Mouse (Mus musculus) liver, embryonic 16.5 days (tissue): ENCODE measurements around the gene Tbc1d22a. TPM values are rescaled to one million over a fixed set of nuclear protein-coding genes. Genes with fewer than 3 reads are reported as not detected.
"Not testable (repeated sequence)": the region's sequence is repeated elsewhere in the genome, so short reads cannot be mapped to it uniquely, and the experiment has no call there.

Experiments used
- ATAC-seq: fragments of 200-750 bp; cut with Nextera tagmentation; 2 replicates; pipeline ENCODE4 v1.8.0; 2017; ENCODE audit warnings: low read depth, mild to moderate bottlenecking, moderate number of reproducible peaks, moderate library complexity
- H3K27ac ChIP-seq: fragments of 300-500 bp; sonication (generic); 2 replicates; pipeline ENCODE4 v1.5.1; 2014; ENCODE audit warnings: mild to moderate bottlenecking, low read length
- H3K27me3 ChIP-seq: fragments of 300-500 bp; sonication (generic); 2 replicates; pipeline ENCODE4 v1.6.1; 2014; ENCODE audit warnings: low read depth, low read length, mixed read lengths; ENCODE audit not compliant: control insufficient read depth, insufficient read depth
- H3K36me3 ChIP-seq: fragments of 300-500 bp; sonication (generic); 2 replicates; pipeline ENCODE4 v1.6.1; 2014; ENCODE audit warnings: mild to moderate bottlenecking; ENCODE audit not compliant: control insufficient read depth, insufficient read depth
- H3K4me1 ChIP-seq: fragments of 300-500 bp; sonication (generic); 2 replicates; pipeline ENCODE4 v1.6.1; 2014; ENCODE audit warnings: low read depth, low read length, mixed read lengths; ENCODE audit not compliant: control insufficient read depth
- H3K4me2 ChIP-seq: fragments of 300-500 bp; sonication (generic); 2 replicates; pipeline ENCODE4 v1.6.1; 2014; ENCODE audit warnings: low read depth, low read length, mixed read lengths
- H3K4me3 ChIP-seq: fragments of 300-500 bp; sonication (generic); 2 replicates; pipeline ENCODE4 v1.5.1; 2014; ENCODE audit warnings: low read depth, mild to moderate bottlenecking, low read length
- H3K9ac ChIP-seq: fragments of 300-500 bp; sonication (generic); 2 replicates; pipeline ENCODE4 v1.6.1; 2014; ENCODE audit warnings: low read depth, low read length
- H3K9me3 ChIP-seq: fragments of 300-500 bp; sonication (generic); replicated peaks from 2 replicates; pipeline ENCODE4 v1.6.1; 2016; ENCODE audit warnings: low read length; ENCODE audit not compliant: control insufficient read depth
- WGBS: fragments of 180-500 bp; shearing (Covaris S2); extraction: QIAGEN DNeasy Blood & Tissue Kit; methylation state at CpG from one replicate; pipeline ENCODE4 v1.1.7; 2014; ENCODE audit not compliant: insufficient replicate concordance; 5-methylcytosine and 5-hydroxymethylcytosine counted together
- polyA plus RNA-seq: library from polyadenylated mRNA; unstranded; fragments of >200 nt; fragmentation: Nextera tagmentation; extraction: Ambion mirVana; gene quantifications from 2 replicates; pipeline ENCODE4 v1.2.1, GENCODE M21; 2015

Gene Tbc1d22a
- polyA plus RNA-seq, 1 experiment from 2014 or later = 8.1 TPM

- Histone ChIP-seq H3K4me1 (no peaks in the 10 kb centered on the region; the same call in none of the 2 replicates), H3K4me2 (no peak overlapping the region), H3K36me3 (no peaks in the 10 kb centered on the region), H3K27me3 (no peaks in the 10 kb centered on the region), H3K27ac (no peak overlapping the region), H3K9me3 (no peaks in the 10 kb centered on the region), H3K4me3 (no peak overlapping the region), H3K9ac (no peak overlapping the region)
- no peak for ATAC-seq
- 73% methylated on average over 6 of the region's 6 CpGs for WGBS
These were observed 35.7 kb upstream of the Tbc1d22a start for GRCm38 (mm10) chr15:86178594-86178993.

- 20% methylated on average over 4 of the region's 4 CpGs for WGBS
These were observed 33.8 kb upstream of the Tbc1d22a start for GRCm38 (mm10) chr15:86180427-86180826.

GRCm38 (mm10) chr15:86181321-86181720 lies 32.9 kb upstream of the Tbc1d22a start:
- peaks cover 21% of the 10 kb centered on the region for H3K27me3 ChIP-seq
- H3K36me3 ChIP-seq, H3K4me2 ChIP-seq, H3K4me3 ChIP-seq, H3K9ac ChIP-seq, H3K4me1 ChIP-seq, H3K9me3 ChIP-seq, H3K27ac ChIP-seq, ATAC-seq: not testable (repeated sequence)
- WGBS = 63% methylated on average over 3 of the region's 3 CpGs

More at GRCm38 (mm10) chr15:86180427-86180826, 33.8 kb upstream of the Tbc1d22a start:
- peaks cover 3% of the 10 kb centered on the region for H3K4me1 ChIP-seq
- H3K36me3 ChIP-seq = no peaks in the 10 kb centered on the region
- no peak overlapping the region for H3K4me3 ChIP-seq
- no peak for ATAC-seq
- H3K4me2 ChIP-seq = no peak overlapping the region
- H3K9me3 ChIP-seq = no peaks in the 10 kb centered on the region
- H3K27ac ChIP-seq = no peak overlapping the region
- H3K9ac ChIP-seq = no peak overlapping the region
- H3K27me3 ChIP-seq = peaks cover 16% of the 10 kb centered on the region

- Histone ChIP-seq H3K27me3 (peaks cover 21% of the 10 kb centered on the region), H3K27ac (peak overlapping the region; percentile 71), H3K36me3 (no peaks in the 10 kb centered on the region), H3K4me3 (no peak overlapping the region), H3K9ac (no peak overlapping the region), H3K9me3 (no peaks in the 10 kb centered on the region), H3K4me2 (0 out of 2 replicates have a peak overlapping the region, but pooled peaks have one; percentile 24), H3K4me1 (peaks cover 3% of the 10 kb centered on the region)
- WGBS = 4% methylated on average over 11 of the region's 11 CpGs
- ATAC-seq = no peak
These were observed 32.3 kb upstream of the Tbc1d22a start for GRCm38 (mm10) chr15:86181941-86182439.

- H3K27me3 ChIP-seq = peaks cover 21% of the 10 kb centered on the region
- ATAC-seq = no peak
- H3K4me1 ChIP-seq = peaks cover 3% of the 10 kb centered on the region
- WGBS = 31% methylated on average over 13 of the region's 13 CpGs
- no peak overlapping the region for H3K4me3 ChIP-seq
- peak overlapping the region; percentile 24; the same call in 1 of the 2 replicates for H3K4me2 ChIP-seq
- H3K9me3 ChIP-seq = no peaks in the 10 kb centered on the region
- peak overlapping the region; percentile 71 for H3K27ac ChIP-seq
- no peak overlapping the region for H3K9ac ChIP-seq
- H3K36me3 ChIP-seq = no peaks in the 10 kb centered on the region
These were observed 31.6 kb upstream of the Tbc1d22a start for GRCm38 (mm10) chr15:86182646-86183045.

GRCm38 (mm10) chr15:86183484-86183883 lies 30.8 kb upstream of the Tbc1d22a start:
- no peak overlapping the region for H3K4me3 ChIP-seq
- 74% methylated on average over 8 of the region's 8 CpGs for WGBS

GRCm38 (mm10) chr15:86184071-86184470 lies 30.2 kb upstream of the Tbc1d22a start:
- no peak for ATAC-seq
- Histone ChIP-seq H3K27ac (no peak overlapping the region), H3K9me3 (no peaks in the 10 kb centered on the region), H3K4me3 (peak overlapping the region; percentile 5), H3K36me3 (no peaks in the 10 kb centered on the region), H3K27me3 (peaks cover 21% of the 10 kb centered on the region), H3K4me2 (peak overlapping the region; percentile 72; the same call in 1 of the 2 replicates), H3K9ac (no peak overlapping the region), H3K4me1 (peaks cover 3% of the 10 kb centered on the region)
- 41% methylated on average over 5 of the region's 5 CpGs for WGBS

More at GRCm38 (mm10) chr15:86183484-86183883, 30.8 kb upstream of the Tbc1d22a start:
- no peak for ATAC-seq
- Histone ChIP-seq H3K9me3 (no peaks in the 10 kb centered on the region), H3K4me2 (no peak overlapping the region), H3K27me3 (peaks cover 21% of the 10 kb centered on the region), H3K4me1 (peaks cover 3% of the 10 kb centered on the region), H3K27ac (no peak overlapping the region), H3K9ac (no peak overlapping the region), H3K36me3 (no peaks in the 10 kb centered on the region)

- Histone ChIP-seq H3K4me2 (peak overlapping the region; percentile 72), H3K27me3 (peaks cover 21% of the 10 kb centered on the region), H3K4me1 (peaks cover 3% of the 10 kb centered on the region), H3K27ac (peak overlapping the region; percentile 75), H3K4me3 (peak overlapping the region; percentile 67), H3K36me3 (no peaks in the 10 kb centered on the region), H3K9ac (peak overlapping the region; percentile 60), H3K9me3 (no peaks in the 10 kb centered on the region)
- WGBS = under 1% methylated on average over 70 of the region's 70 CpGs
- peak; percentile 22; the same call in 1 of the 2 replicates for ATAC-seq
These were observed 29.2 kb upstream of the Tbc1d22a start for GRCm38 (mm10) chr15:86184851-86185688.
